Mouse (Mus musculus) C2C12 (cell line): ENCODE data around the gene Fbxl12.

Source experiments
- CEBPB ChIP-seq: IDR thresholded peaks from one replicate; pipeline ENCODE4 v1.6.1; 2011; ENCODE audit warnings: low read depth, mild to moderate bottlenecking, control low read depth, moderate library complexity
- CTCF ChIP-seq: IDR thresholded peaks from one replicate; pipeline ENCODE4 v1.5.1; 2011; ENCODE audit not compliant: control insufficient read depth, insufficient read depth, insufficient read length
- MAX ChIP-seq: IDR thresholded peaks from one replicate; pipeline ENCODE4 v1.6.1; 2011; ENCODE audit warnings: mild to moderate bottlenecking, control low read depth
- MYOD1 ChIP-seq: IDR thresholded peaks from one replicate; pipeline ENCODE4 v1.6.1; 2011; ENCODE audit warnings: low read depth; ENCODE audit not compliant: control insufficient read depth, insufficient read length
- USF1 ChIP-seq: IDR thresholded peaks from one replicate; pipeline ENCODE4 v1.6.1; 2011; ENCODE audit warnings: low read depth, mild to moderate bottlenecking, control low read depth, moderate library complexity

DNA sequence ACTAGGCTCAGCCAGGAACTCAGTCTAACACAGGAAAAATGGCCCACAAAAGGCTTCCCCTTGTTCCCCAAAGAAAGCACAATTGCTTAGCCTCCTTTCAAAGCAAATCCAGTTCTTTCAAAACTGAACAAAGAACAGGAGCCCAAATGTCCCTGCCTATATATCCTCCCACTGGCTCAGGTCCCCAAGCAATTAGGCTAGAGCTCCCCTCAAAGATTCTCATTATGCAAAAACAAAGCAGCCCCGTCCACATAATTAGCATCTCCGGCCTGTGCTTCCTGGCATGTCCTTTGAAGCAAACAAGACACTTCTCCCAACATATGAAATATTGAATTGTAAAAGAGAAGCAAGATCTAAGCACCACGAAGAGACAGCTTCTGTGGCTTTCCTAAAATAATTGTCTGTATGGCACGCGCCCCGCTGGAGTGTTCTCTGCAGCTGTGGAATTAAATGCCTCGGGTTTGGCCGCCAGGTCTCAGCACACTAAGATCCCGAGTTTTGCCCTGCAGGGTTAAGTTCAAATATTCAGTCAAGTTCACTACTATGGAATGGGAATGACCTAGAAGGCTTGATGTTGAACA is 35.9 kb upstream of the Fbxl12 start:
- TF ChIP-seq MAX (no peak), CTCF (no peak), USF1 (no peak), MYOD1 (no peak), CEBPB (no peak)
